Mouse (Mus musculus): ENCODE data around the gene Pld5.

The Pld5 gene

GRCm38 (mm10) chr1:175950851-175951250 is 324.3 kb downstream of the Pld5 start:
- DNase-seq (ENCODE audit: low read depth, low spot score) = no peak

GRCm38 (mm10) chr1:175950421-175950820 is 324.7 kb downstream of the Pld5 start:
- DNase-seq (ENCODE audit: low read depth, low spot score) = no peak

GRCm38 (mm10) chr1:175946718-175947315 is 328.3 kb downstream of the Pld5 start:
- DNase-seq (ENCODE audit: low read depth, low spot score) = no peak

GRCm38 (mm10) chr1:175943168-175943567 is 331.9 kb downstream of the Pld5 start:
- DNase-seq (ENCODE audit: low read depth, low spot score) = no peak

GRCm38 (mm10) chr1:175938731-175939130 is 336.4 kb downstream of the Pld5 start:
- no peak for DNase-seq (ENCODE audit: low read depth, low spot score)

- peak; percentile 26 for DNase-seq (ENCODE audit: low read depth, low spot score)
Measured at GRCm38 (mm10) chr1:175936282-175936737, 338.8 kb downstream of the Pld5 start.

- no peak for DNase-seq (ENCODE audit: low read depth, low spot score)
Measured at GRCm38 (mm10) chr1:175931391-175931790, 343.7 kb downstream of the Pld5 start.

- peak; percentile 48 for DNase-seq (ENCODE audit: low read depth, low spot score)
Measured at GRCm38 (mm10) chr1:175923848-175924787, 351.0 kb downstream of the Pld5 start.

- DNase-seq (ENCODE audit: low read depth, low spot score) = no peak
Measured at GRCm38 (mm10) chr1:175921091-175921490, 354.0 kb downstream of the Pld5 start.

- DNase-seq (ENCODE audit: low read depth, low spot score) = no peak
Measured at GRCm38 (mm10) chr1:175920029-175920428, 355.1 kb downstream of the Pld5 start, which contains the start of gene Gm38100. Gene Gm38100 (plus strand): TSS chr1:175920329.

- no peak for DNase-seq (ENCODE audit: low read depth, low spot score)
Measured at GRCm38 (mm10) chr1:175913728-175914303, 361.3 kb downstream of the Pld5 start.

Measured in CD4-positive helper T cell, adult 2 months (primary cell).